Mouse (Mus musculus): ENCODE measurements at regions not wholly inside any gene's neighbourhood (a gene's known extent, or its start where the extent isn't known, plus 50 kb on each side); places are given as distances from the start of the nearest gene placed in this dataset.

GRCm38 (mm10) chr5:101596996-101597395 is 67.8 kb downstream of the Nkx6-1 start:
- DNase-seq: no peak

DNA sequence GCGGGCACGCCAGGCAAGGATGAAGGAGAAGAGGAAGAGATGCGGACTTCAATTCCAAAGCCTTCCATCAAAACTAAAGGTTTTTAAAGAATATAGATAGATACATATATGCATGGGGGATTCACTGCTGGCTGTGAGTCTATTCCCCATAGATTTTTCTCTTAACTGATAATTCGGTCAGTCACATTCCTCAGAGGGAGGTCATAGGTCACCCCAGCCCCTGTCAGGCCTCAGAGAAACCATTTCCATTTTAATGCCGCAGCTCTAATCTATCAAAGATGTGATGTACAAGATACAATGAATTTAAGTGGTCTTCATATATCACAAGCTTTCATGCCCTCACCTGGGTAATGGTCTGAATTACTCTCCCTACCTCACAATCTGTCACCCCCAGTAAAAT is 73.6 kb downstream of the Nkx6-1 start:
- DNase-seq: no peak

DNA sequence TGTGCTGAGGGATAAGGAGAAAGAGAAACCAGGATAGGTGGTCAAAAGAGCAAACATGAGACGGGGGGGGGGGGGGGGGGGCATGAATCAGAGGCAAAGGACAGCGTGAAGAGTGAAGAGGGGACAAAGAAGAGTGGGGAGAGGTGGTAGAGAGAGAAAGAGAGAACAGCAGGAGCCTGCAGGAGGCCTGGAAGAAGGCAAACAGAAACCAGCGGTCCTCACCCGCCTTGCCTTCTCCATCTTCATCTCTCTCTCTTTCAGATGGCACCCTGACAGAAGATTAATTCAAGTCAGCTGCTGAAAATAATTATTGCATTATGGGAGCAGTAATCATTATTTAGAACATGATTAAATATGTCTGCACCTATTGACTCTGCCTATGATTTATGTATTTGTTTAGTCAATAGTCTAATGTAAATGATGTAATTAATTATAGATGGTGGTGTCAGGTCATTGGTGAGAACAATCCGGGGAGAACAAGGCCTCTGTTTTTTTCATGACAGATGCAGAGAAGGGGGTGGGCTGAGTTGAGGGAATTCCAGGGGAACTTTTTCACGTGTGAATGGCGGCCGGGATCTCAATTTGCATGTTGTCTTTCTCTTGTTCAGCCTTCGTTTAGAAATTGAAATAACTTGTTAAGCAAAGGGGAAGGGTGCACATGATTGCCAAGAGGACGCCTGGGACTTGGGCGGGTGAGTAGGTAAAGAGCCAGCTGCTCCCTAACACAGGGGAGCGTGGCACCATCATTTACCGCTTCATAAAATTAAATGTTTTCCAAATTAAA is 74.3 kb downstream of the Nkx6-1 start:
- DNase-seq: no peak

DNA sequence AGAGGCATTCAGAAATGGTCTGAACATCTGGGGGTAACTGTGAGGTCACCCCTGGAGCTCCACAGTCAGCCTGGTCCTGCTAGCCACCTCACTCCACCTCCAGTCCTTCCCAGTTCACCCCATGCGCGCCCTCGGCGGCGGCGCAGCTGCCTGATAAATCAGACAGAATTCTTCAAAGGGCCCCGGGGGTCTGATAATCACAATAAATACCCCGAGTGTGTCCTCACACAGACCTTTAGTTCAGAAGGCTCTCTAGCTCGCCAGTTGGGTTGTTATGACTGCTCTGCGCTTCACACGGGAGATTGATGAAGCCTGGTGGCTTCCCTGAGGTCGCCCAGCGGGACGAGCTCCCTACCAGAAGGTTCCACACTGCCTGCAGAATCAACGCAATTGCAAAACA is 91.8 kb downstream of the Nkx6-1 start:
- DNase-seq: no peak

DNA sequence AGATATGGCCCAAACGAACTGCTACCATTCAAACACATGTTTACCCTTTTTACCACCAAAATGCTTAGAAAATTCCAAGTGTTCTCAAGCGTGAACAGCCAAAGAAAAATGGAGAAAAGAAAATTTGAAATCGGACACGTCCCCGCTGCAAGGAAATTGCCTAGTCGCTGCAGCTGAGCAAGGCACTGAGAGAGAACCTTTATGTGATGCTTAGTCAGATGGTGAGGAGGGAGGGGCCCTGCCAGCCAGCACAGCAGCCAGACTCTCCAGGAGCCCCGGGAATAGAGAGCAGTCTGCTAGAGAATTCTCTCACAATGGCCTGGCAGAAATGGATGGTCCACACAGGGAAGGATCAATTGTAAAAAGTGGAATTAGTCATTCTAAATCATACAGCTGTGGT is 99.0 kb downstream of the Nkx6-1 start:
- DNase-seq: no peak

- no peak for DNase-seq
These were observed 104.4 kb downstream of the Nkx6-1 start for GRCm38 (mm10) chr5:101560366-101560765.

DNA sequence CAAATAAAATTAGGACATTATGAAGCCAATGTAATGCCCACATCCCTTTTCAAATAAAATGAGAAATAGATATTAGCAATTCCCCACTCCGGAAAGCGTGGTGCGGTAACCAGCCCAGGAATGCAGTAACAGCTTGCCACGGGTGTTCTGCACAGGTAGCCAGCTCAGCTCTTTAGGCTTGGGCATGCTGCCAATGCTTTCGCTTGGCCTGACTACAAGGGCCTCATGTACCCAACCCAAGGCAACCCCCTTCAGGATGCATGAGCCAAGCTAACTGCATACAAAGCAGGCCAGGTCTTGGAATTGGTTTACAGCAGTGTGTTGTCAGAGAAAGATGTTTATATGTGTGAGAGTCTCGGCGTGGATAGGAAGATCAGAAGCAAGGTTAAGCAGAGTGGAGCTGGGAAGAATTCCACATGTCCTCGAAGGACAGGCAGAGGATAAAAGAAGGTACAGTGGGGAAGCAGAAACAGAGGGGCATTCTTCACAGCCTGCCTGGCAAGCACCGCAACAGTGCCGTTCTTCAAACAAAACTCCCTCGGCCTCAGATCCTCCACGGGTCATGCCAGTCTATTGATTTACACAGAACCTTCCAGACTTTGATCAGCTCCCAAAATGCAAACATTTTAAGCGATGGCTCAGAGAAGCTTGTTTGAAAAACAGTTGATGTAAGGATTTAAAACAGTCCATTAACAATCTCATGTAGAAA is 106.4 kb downstream of the Nkx6-1 start:
- DNase-seq: no peak

DNA sequence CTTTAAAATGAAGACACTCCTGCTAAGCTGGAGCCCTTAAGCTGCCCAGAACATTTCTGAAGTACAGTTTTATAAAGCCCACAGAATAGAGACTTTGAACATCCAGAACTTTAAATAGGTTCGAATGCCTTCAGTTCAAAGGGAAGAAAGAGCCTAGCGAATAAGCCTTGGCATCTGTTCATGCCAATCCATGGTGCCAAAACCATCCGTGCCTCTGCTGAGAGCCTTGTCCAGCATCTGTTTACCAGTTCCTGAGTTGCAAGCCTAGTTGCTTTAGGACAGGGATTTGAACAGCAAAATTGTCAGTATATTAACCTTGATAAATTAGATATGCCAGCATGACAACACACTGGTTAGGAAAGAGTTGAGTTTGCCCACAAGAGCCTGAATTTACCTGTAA is 107.6 kb downstream of the Nkx6-1 start:
- no peak for DNase-seq

DNA sequence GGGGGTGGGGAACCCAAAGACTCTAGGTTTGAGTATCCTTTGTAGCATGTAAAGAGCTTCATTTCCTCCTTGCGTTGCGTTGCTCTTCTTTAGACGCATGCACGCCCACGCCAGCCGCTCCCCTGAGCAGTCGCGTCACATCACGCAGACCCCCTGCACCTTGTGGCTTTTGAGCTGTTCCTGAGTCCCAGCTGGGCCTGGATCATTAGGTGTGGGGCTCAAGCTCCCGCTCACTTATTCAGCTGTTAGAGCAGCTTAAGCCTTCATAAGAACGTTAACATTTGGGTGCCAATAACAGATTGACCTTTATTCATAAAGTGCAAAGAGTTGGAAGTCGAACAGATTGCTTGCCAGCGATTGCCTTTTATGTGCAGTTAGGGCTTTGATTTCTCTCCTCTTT is 121.5 kb downstream of the Nkx6-1 start:
- no peak for DNase-seq

DNA sequence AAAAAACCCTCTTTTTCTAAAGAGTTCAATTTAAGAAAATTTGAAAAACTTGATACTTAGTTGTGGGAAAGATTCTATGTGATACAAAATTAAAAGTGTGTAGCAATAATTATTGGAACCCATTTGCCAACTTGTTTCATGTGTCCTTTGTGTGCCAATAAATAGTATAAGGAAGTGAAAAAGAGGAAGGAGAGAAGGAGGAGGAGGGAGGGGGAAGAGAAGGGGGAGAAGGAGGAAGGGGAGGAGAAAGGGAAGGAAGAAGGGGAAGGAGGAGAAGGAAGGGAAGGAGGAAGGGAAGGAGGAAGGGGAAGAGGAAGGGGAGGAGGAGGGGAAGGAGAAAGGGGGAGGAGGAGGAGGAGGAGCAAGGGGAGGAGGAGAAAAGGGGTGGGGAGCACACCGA is 125.0 kb downstream of the Nkx6-1 start:
- DNase-seq: no peak

- no peak for DNase-seq
These were observed 125.6 kb downstream of the Nkx6-1 start for GRCm38 (mm10) chr5:101539254-101539549.

DNA sequence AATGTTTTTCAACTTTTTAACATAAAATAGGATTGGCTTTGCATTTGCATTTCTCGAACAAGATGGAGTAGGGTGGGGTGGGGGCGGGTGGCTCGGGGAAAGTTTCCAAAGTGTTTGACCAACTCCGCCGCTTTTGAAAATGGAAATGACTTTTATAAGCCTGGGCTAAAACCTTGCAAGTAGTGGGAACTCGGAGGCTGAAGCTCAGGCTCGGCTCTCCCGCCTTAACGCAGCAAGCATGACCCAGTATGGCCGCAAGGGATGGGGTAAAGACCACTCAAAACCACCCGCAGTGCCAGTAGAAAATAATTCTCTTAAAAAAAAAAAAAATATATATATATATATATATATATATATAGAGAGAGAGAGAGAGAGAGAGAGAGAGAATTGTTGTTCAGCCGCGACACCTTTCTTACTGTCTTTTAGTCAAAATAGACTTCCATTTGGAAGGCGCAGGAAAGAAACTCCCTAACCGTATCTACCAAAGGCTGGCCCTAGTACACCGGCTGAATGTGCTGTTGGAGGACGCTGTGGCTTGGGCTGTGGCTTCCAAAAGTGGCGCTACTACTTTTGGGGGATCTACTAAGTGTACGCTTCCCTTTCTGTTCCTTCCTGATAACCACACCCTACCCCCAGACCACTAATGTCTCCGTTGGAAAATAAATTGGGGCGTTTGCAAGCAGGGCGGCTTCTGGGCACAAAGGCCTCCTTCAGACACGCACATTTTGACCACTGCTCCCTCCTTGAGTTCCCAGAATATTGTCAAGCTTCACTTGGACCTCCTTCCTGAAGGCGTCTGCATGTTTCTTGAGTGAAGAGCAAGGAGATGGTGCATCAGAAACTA is 126.2 kb downstream of the Nkx6-1 start:
- DNase-seq: no peak

- DNase-seq: no peak
These were observed 127.0 kb downstream of the Nkx6-1 start for GRCm38 (mm10) chr5:101537518-101538380.

DNA sequence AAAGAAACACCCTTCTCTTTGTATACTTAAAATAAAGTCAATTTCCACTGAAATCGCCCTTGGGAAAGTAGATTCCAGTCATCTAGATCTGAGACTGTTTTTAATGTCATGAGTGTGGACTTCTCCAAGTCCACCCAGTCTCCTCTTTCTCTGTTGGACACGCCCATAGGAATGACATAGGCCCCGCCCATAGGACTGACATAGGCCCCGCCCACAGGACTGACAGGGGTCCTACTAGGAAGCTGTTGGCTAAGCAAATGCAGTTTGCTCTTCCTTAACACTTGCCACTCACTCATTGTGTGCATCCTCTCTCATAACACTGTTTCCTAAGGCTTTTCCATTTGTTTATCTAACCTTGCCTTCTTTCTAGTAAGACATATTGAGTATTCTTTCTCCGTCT is 129.3 kb downstream of the Nkx6-1 start:
- no peak for DNase-seq

DNA sequence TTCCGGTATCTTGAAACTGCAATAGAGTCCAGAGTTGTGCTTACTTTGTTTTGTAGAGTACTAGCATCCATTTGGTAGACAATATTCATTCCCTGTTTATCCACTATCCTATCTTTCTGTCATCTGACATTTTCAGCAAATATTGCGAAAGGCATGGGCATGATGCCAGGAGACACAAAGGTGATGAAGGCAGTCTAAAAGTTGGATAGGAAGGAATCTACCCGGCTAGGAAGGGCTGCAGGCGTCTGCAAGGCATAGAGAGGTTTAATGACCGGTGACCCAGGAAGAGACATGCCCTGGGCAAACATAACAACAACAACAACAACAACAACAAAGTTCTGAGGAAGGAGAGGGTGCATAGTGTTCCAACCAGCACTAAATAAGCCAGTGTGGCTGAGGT is 139.4 kb downstream of the Nkx6-1 start:
- no peak for DNase-seq

DNA sequence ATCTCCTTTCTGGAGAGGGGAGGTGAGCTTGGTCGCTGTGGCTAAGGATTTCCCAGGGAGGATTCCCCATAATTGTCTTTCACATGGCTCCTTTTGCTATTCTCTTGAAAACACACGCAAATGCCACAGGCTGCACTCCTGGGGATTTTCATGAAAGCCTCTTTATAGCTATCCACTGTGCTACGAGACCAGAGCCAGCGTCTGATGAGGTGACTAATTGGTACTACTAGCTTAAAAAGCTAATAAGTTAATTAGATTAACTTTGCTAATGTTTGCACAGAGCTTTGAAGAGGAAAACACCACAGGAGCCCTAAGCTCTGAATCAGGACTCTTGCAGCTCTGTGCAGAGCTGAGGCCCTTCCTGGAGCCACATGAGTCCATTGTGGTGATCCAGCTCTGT is 140.1 kb downstream of the Nkx6-1 start:
- DNase-seq: no peak

GRCm38 (mm10) chr5:101523902-101524301 is 140.9 kb downstream of the Nkx6-1 start:
- DNase-seq: no peak

DNA sequence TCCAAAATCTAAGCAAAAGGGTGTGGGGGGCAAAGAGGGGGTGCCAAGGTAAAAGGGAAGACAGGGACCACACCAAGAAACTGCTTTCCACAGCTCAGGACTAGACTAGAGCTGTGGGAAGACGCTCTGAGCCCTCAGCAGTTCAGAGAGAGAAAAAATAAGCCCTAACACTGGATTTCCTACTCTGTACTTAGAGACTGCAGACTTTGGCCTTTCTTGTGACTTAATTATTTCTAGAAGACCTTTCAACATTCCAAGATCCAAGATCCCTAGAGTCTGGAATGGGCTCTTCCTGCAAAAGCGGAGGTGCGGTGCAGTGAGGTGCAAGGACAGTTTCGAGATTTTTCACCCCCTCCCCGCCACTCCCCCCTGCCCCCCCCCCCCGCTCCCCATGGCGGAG is 141.3 kb downstream of the Nkx6-1 start:
- no peak for DNase-seq

DNA sequence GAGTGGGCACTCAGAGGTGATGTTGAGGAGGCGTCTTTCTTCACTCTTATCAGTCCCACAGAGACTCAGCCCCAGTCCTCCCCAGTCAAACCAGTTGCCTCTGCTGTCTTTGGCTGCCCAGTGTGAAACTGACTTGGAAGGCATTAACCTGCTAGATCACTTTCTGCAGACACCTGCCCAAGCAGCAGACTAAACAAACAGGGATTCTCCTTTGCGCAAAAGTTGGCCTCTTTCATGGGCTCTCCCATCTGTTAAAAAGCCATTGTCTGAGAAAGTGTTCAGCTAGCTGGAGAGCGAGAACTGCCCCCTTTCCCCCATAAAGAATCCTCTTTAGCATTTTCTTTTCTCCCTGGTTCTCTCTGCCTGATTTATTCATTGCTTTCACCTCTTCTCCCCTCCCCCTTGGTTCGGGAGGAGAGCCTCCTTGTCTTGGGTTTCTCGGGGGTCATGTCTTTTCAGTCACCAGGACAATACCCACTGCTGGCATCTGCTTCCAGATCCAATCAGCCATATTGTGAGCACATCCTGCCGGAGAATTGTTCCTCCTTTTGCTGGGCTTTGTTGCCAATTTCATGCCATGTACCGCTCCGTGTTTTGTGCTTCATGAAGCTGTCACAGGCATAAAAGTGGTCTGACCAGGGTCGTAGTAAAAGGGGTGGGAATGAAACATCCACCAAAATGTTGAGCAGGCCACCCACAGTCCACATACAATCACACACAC is 143.7 kb downstream of the Nkx6-1 start:
- no peak for DNase-seq

DNA sequence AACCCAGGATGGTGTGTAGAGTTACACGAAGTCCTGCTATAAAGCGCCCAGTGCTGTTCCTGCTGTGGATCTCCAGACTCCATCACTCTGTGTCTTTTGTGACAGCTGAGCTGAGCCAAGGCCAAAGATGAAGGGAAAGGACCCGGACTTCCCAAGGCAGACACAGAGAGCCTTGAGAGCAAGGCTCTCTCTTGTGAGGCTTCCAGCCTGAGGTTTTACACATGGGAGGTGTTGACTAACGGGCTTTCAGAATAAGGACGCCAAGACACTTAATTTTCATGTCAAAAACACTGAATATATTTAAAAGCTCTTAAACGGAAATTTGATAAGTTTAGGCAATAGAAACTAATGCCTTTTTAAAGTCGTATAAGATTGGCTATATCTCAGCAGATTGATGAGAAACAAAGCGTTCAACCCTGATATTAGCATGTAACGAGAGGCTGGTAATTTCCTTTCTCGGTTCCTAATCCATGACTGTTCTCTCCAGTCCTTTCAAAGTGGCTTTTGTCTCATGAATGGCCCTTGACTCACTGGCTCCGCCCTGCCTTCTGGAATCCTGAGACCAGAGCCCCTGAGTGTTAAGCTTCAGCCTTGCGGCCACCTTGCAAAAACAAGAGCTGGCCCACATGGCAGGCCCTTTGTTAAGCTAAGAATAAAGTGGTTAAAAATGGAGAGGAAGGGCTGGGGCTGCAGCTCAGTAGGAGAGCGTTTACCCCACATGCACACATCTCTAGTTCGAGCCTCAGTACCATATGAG is 145.8 kb downstream of the Nkx6-1 start:
- no peak for DNase-seq

GRCm38 (mm10) chr5:101497698-101498048 is 167.1 kb downstream of the Nkx6-1 start:
- no peak for DNase-seq
